Mouse (Mus musculus) hindbrain, embryonic 10.5 days (tissue): ENCODE measurements around the gene Aloxe3. TPM values are rescaled to one million over a fixed set of nuclear protein-coding genes. Genes with fewer than 3 reads are reported as not detected.
A peak's percentile ranks its signal among the peaks of the same experiment; 100 is the strongest.

ENCODE experiments used
- DNase-seq: peaks from one replicate; pipeline ENCODE4 v3.0.0-alpha.2; 2017; ENCODE audit warnings: low spot score
- H3K27ac ChIP-seq: fragments of 300-500 bp; sonication (generic); 2 replicates; pipeline ENCODE4 v1.5.1; 2016; ENCODE audit warnings: mild to moderate bottlenecking, moderate library complexity
- H3K27me3 ChIP-seq: fragments of 300-500 bp; sonication (generic); 2 replicates; pipeline ENCODE4 v1.6.1; 2016; ENCODE audit warnings: mild to moderate bottlenecking; ENCODE audit not compliant: poor library complexity, insufficient read depth, severe bottlenecking
- H3K36me3 ChIP-seq: fragments of 300-500 bp; sonication (generic); 2 replicates; pipeline ENCODE4 v1.6.1; 2016; ENCODE audit warnings: mild to moderate bottlenecking, moderate library complexity
- H3K4me1 ChIP-seq: fragments of 300-500 bp; sonication (generic); replicated peaks from 2 replicates; pipeline ENCODE4 v1.6.1; 2016; ENCODE audit warnings: mild to moderate bottlenecking
- H3K4me3 ChIP-seq: fragments of 300-500 bp; sonication (generic); 2 replicates; pipeline ENCODE4 v1.5.1; 2016; ENCODE audit warnings: mild to moderate bottlenecking, moderate library complexity
- H3K9me3 ChIP-seq: fragments of 300-500 bp; sonication (generic); 2 replicates; pipeline ENCODE4 v1.6.1; 2016; ENCODE audit warnings: mild to moderate bottlenecking, moderate library complexity
- WGBS: fragments of 180-500 bp; shearing (Covaris S2); methylation state at CpG from one replicate; pipeline ENCODE4 v1.1.7; 2016; 5-methylcytosine and 5-hydroxymethylcytosine counted together
- polyA plus RNA-seq: library from polyadenylated mRNA; unstranded; fragments of >200 nt; fragmentation: Nextera tagmentation; extraction: Ambion mirVana; gene quantifications from 2 replicates; pipeline ENCODE4 v1.2.1, GENCODE M21; 2016

Aloxe3 gene
- polyA plus RNA-seq = 0.22 TPM in 1 of 2 replicates, not detected in the other

GRCm38 (mm10) chr11:69125852-69125918 is at the start of gene Aloxe3:
Aloxe3 (plus strand) TSS chr11:69125896.
- WGBS = 2% methylated on average over 3 of the region's 3 CpGs
- H3K27ac ChIP-seq = peak within 1 kb of the TSS; percentile 73
- H3K9me3 ChIP-seq = no peaks in the 10 kb centered on the region
- H3K4me3 ChIP-seq = peak within 1 kb of the TSS; percentile 92
- H3K27me3 ChIP-seq = peaks cover 48% of the 10 kb centered on the region
- no peak for DNase-seq
- no peaks in the 10 kb centered on the region for H3K36me3 ChIP-seq
- H3K4me1 ChIP-seq = peaks cover 39% of the 10 kb centered on the region

GRCm38 (mm10) chr11:69076572-69076971 is 49.1 kb upstream of the Aloxe3 start:
- peaks cover 29% of the 10 kb centered on the region for H3K4me1 ChIP-seq
- no peaks in the 10 kb centered on the region for H3K9me3 ChIP-seq
- no peak overlapping the region for H3K4me3 ChIP-seq
- H3K27me3 ChIP-seq = no peaks in the 10 kb centered on the region
- no peak for DNase-seq
- WGBS = 78% methylated on average over 5 of the region's 5 CpGs
- no peaks in the 10 kb centered on the region for H3K36me3 ChIP-seq
- no peak overlapping the region for H3K27ac ChIP-seq

GRCm38 (mm10) chr11:69077316-69077715 is 48.4 kb upstream of the Aloxe3 start:
- peaks cover 21% of the 10 kb centered on the region for H3K4me1 ChIP-seq
- WGBS = 86% methylated on average over 9 of the region's 9 CpGs
- no peaks in the 10 kb centered on the region for H3K36me3 ChIP-seq
- no peaks in the 10 kb centered on the region for H3K9me3 ChIP-seq
- no peak overlapping the region for H3K4me3 ChIP-seq
- no peaks in the 10 kb centered on the region for H3K27me3 ChIP-seq
- no peak for DNase-seq
- no peak overlapping the region for H3K27ac ChIP-seq

GRCm38 (mm10) chr11:69078041-69078440 is 47.7 kb upstream of the Aloxe3 start:
- no peak overlapping the region for H3K4me3 ChIP-seq
- no peaks in the 10 kb centered on the region for H3K9me3 ChIP-seq
- no peaks in the 10 kb centered on the region for H3K27me3 ChIP-seq
- H3K4me1 ChIP-seq = peaks cover 15% of the 10 kb centered on the region
- no peak overlapping the region for H3K27ac ChIP-seq
- WGBS = 79% methylated on average over 6 of the region's 6 CpGs
- no peak for DNase-seq
- no peaks in the 10 kb centered on the region for H3K36me3 ChIP-seq

- H3K27ac ChIP-seq = no peak overlapping the region
- no peaks in the 10 kb centered on the region for H3K9me3 ChIP-seq
- DNase-seq = no peak
- H3K4me1 ChIP-seq = peaks cover 13% of the 10 kb centered on the region
- WGBS = 80% methylated on average over 5 of the region's 5 CpGs
- no peaks in the 10 kb centered on the region for H3K27me3 ChIP-seq
- no peaks in the 10 kb centered on the region for H3K36me3 ChIP-seq
- H3K4me3 ChIP-seq = no peak overlapping the region
Observed at GRCm38 (mm10) chr11:69078805-69079438, 46.8 kb upstream of the Aloxe3 start.

GRCm38 (mm10) chr11:69080102-69080854 is 45.4 kb upstream of the Aloxe3 start:
- H3K36me3 ChIP-seq = no peaks in the 10 kb centered on the region
- no peak overlapping the region for H3K27ac ChIP-seq
- H3K9me3 ChIP-seq = no peaks in the 10 kb centered on the region
- peaks cover 3% of the 10 kb centered on the region; the same call in 1 of the 2 replicates for H3K4me1 ChIP-seq
- WGBS = 87% methylated on average over 15 of the region's 15 CpGs
- DNase-seq = no peak
- H3K4me3 ChIP-seq = no peak overlapping the region
- H3K27me3 ChIP-seq = no peaks in the 10 kb centered on the region

GRCm38 (mm10) chr11:69080855-69081222 is 44.9 kb upstream of the Aloxe3 start:
- no peak overlapping the region for H3K4me3 ChIP-seq
- DNase-seq = no peak
- H3K4me1 ChIP-seq = peaks cover 3% of the 10 kb centered on the region; the same call in 1 of the 2 replicates
- WGBS = 88% methylated on average over 8 of the region's 8 CpGs
- no peaks in the 10 kb centered on the region for H3K27me3 ChIP-seq
- H3K27ac ChIP-seq = no peak overlapping the region
- no peaks in the 10 kb centered on the region for H3K9me3 ChIP-seq
- H3K36me3 ChIP-seq = no peaks in the 10 kb centered on the region

GRCm38 (mm10) chr11:69081613-69082012 is 44.1 kb upstream of the Aloxe3 start:
- Histone ChIP-seq H3K36me3 (no peaks in the 10 kb centered on the region), H3K27me3 (no peaks in the 10 kb centered on the region), H3K9me3 (no peaks in the 10 kb centered on the region), H3K4me3 (no peak overlapping the region), H3K4me1 (peaks cover 3% of the 10 kb centered on the region; the same call in 1 of the 2 replicates), H3K27ac (no peak overlapping the region)
- DNase-seq = no peak
- 89% methylated on average over 7 of the region's 7 CpGs for WGBS

- Histone ChIP-seq H3K27ac (no peak overlapping the region), H3K27me3 (no peaks in the 10 kb centered on the region), H3K4me3 (no peak overlapping the region), H3K9me3 (no peaks in the 10 kb centered on the region), H3K4me1 (peaks cover 35% of the 10 kb centered on the region), H3K36me3 (peaks cover 11% of the 10 kb centered on the region)
- 71% methylated on average over 6 of the region's 6 CpGs for WGBS
- DNase-seq = no peak
Observed at GRCm38 (mm10) chr11:69085608-69086007, 40.1 kb upstream of the Aloxe3 start.

GRCm38 (mm10) chr11:69086390-69086789 is 39.3 kb upstream of the Aloxe3 start:
- DNase-seq = no peak
- 67% methylated on average over 6 of the region's 6 CpGs for WGBS
- Histone ChIP-seq H3K27ac (peak overlapping the region; percentile 71; the same call in 1 of the 2 replicates), H3K4me1 (peaks cover 37% of the 10 kb centered on the region), H3K9me3 (no peaks in the 10 kb centered on the region), H3K27me3 (no peaks in the 10 kb centered on the region), H3K36me3 (peaks cover 19% of the 10 kb centered on the region), H3K4me3 (no peak overlapping the region)

GRCm38 (mm10) chr11:69087082-69087481 is 38.6 kb upstream of the Aloxe3 start:
- WGBS = 43% methylated on average over 4 of the region's 4 CpGs
- no peak for DNase-seq
- Histone ChIP-seq H3K36me3 (peaks cover 26% of the 10 kb centered on the region), H3K27ac (peak overlapping the region; percentile 71), H3K9me3 (no peaks in the 10 kb centered on the region), H3K4me3 (no peak overlapping the region; the same call in 1 of the 2 replicates), H3K27me3 (no peaks in the 10 kb centered on the region), H3K4me1 (peaks cover 42% of the 10 kb centered on the region)

GRCm38 (mm10) chr11:69087597-69087996 is 38.1 kb upstream of the Aloxe3 start:
- peak overlapping the region; percentile 100 for H3K4me3 ChIP-seq
- peak overlapping the region; percentile 100 for H3K27ac ChIP-seq
- DNase-seq = no peak
- 69% methylated on average over 2 of the region's 2 CpGs for WGBS
- H3K27me3 ChIP-seq = no peaks in the 10 kb centered on the region
- H3K36me3 ChIP-seq = peaks cover 30% of the 10 kb centered on the region
- H3K4me1 ChIP-seq = peaks cover 42% of the 10 kb centered on the region
- H3K9me3 ChIP-seq = no peaks in the 10 kb centered on the region

GRCm38 (mm10) chr11:69088103-69088855 is 37.4 kb upstream of the Aloxe3 start, which contains the start of gene Vamp2:
Vamp2 (plus strand) TSS chr11:69088490.
- 1% methylated on average over 67 of the region's 67 CpGs for WGBS
- Histone ChIP-seq H3K9me3 (no peaks in the 10 kb centered on the region), H3K27ac (peak within 1 kb of the TSS; percentile 100), H3K27me3 (no peaks in the 10 kb centered on the region), H3K4me1 (peaks cover 42% of the 10 kb centered on the region), H3K36me3 (peaks cover 33% of the 10 kb centered on the region), H3K4me3 (peak within 1 kb of the TSS; percentile 100)
- DNase-seq = peak; percentile 91
